Mouse (Mus musculus): ENCODE measurements around the gene Uimc1.

DNA sequence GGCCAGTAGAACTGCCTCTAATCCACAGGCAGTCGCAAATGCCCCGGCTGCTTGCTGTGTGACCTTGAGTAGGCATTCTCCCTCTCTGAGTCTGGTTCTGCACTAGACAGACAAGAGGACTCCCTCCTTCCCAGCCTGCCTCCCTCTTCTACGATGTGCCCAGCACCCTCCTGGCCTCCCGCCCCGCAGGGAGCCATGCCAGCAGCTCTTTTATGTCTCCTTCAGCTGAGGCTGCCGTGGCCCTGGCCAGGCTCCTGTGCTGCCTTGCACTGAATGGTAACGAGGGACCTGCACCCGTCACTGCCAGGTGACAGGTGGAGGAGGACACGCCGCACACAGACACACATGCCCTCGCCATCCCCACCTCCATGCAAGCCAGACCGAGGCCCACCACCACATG is 119.1 kb downstream of the Uimc1 start:
- no peak; the same call in 1 of the 2 replicates for TF ChIP-seq POLR2A (IDR thresholded peaks at IDR 0.05; ENCODE audit: borderline replicate concordance, control insufficient read depth, low read depth, low read length)
- no peak for TF ChIP-seq CTCF (IDR thresholded peaks at IDR 0.05; ENCODE audit: control insufficient read depth, insufficient read depth, low read length)
